Mouse (Mus musculus): ENCODE data around the gene Foxk1. TPM values are rescaled to one million over a fixed set of nuclear protein-coding genes. Genes with fewer than 3 reads are reported as not detected.

Gene Foxk1
- polyA plus RNA-seq (2012): 36.4 and 38.1 TPM in 2 replicates

- TF ChIP-seq GATA1 (IDR thresholded peaks at IDR 0.05; ENCODE audit: low read length): no peak
Observed at GRCm38 (mm10) chr5:142400981-142401640, at the start of gene Foxk1. Gene Foxk1 (plus strand): TSS chr5:142401497.

GRCm38 (mm10) chr5:142352336-142352892 is 48.9 kb upstream of the Foxk1 start:
- no peak for TF ChIP-seq GATA1 (IDR thresholded peaks at IDR 0.05; ENCODE audit: low read length)

- TF ChIP-seq GATA1 (IDR thresholded peaks at IDR 0.05; ENCODE audit: low read length): no peak
Observed at GRCm38 (mm10) chr5:142355144-142355543, 46.2 kb upstream of the Foxk1 start.

DNA sequence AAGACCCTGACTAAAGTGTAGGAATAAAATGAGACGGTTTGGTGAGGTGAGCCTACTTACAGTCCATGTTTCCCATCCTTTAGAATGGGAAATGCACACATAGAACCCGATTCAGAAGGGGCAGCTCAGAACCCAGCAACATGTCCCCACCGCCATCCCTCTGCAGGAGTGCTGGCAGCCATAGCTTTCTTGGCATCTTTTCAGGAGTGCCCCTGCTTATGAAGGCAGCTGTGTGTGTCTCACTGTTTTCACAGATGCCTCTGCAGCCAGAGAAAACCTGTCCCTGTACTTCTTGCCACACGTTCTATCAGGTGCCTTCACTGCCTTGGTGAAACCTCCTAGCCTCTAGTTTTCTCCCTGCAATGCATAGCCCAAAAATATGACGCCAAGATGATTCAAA is 40.1 kb upstream of the Foxk1 start:
- no peak for TF ChIP-seq GATA1 (IDR thresholded peaks at IDR 0.05; ENCODE audit: low read length)

DNA sequence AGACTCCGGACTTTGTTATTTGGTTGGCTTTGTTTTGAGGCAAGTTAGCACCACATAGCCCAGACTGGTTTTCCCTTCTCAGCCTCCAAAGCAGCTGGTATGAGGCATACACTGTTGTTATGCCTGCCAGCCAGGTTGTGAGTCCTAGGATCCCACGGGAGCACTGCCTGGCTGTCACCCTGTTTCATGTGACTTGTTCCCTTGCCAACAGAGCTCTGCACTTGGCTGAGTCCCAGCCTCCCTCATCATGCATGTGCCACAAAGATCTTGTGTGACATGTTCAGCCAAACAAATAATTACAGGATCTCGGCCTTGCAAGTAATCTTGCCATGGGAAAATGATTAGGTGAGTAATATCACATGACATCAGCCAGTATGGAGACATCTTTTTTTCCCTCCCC is 38.4 kb upstream of the Foxk1 start:
- no peak for TF ChIP-seq GATA1 (IDR thresholded peaks at IDR 0.05; ENCODE audit: low read length)

DNA sequence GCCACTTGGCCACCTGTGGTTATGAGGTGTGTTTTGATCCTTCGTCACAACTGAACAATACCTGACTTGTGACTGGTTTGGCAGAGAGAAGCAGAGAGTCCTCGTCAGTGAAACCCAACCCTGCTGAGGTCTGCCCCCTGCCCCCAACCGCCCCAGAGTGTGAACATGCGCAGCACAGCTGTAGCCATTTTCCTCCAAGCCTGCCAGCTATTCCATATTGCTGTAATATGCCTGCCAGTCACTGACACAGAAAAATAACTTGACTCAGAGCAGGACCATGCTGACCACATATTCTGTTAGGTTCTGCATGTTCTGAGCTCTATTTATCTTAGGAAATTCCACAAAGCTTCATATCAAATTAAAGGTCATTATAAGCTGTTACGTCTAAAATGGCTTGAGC is 37.2 kb upstream of the Foxk1 start:
- TF ChIP-seq GATA1 (IDR thresholded peaks at IDR 0.05; ENCODE audit: low read length): no peak

GRCm38 (mm10) chr5:142367085-142368081 is 33.9 kb upstream of the Foxk1 start:
- TF ChIP-seq GATA1 (IDR thresholded peaks at IDR 0.05; ENCODE audit: low read length): no peak

GRCm38 (mm10) chr5:142368122-142368521 is 33.2 kb upstream of the Foxk1 start:
- no peak for TF ChIP-seq GATA1 (IDR thresholded peaks at IDR 0.05; ENCODE audit: low read length)

GRCm38 (mm10) chr5:142370406-142371171 is 30.7 kb upstream of the Foxk1 start:
- no peak for TF ChIP-seq GATA1 (IDR thresholded peaks at IDR 0.05; ENCODE audit: low read length)

DNA sequence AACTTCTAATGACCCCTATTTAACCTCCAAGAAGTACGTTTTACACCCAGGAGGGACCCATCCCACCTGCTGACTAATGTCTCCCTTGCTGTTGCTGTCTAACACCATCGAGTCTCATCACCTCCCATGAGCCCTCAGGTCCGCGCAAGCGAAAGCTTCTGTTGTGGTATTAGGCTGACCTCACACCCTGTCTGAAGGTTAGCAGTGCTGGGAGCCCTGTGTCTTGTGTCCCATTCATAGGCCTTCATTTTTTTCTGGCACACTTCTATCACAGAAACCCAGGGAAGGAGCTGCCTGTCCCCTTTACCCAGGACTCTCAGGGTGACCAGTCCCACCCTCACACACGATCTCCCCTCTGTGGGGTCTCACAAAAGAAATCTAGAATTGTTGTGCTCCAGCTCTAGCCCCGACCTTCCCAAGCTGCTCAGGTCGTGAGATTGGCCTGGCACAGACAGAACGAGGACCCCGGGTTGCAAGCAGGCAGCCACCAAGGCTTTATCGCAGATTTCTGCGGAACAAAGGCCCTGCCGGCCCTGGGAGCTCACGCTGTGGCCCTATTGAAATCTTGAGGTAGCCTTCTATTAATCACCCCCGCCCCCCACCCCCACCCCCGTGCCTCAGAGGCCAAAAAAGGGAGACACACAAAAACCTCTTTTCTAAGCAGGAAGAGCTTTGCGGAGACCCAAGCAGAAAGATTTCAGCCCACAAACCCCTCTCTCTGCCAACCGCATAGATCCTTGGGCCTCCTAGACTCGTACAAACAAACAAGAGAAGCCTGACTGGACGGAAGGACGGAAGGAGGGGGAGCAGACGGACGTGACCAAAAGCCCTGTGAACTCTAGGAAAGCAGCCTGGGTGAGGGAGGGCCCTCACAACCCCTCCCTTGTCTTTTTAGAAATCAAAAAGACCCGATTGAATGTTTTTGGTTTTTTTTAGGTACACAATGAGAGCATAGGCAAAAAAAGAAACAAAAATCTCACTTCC is 29.8 kb upstream of the Foxk1 start:
- TF ChIP-seq GATA1 (IDR thresholded peaks at IDR 0.05; ENCODE audit: low read length): no peak

DNA sequence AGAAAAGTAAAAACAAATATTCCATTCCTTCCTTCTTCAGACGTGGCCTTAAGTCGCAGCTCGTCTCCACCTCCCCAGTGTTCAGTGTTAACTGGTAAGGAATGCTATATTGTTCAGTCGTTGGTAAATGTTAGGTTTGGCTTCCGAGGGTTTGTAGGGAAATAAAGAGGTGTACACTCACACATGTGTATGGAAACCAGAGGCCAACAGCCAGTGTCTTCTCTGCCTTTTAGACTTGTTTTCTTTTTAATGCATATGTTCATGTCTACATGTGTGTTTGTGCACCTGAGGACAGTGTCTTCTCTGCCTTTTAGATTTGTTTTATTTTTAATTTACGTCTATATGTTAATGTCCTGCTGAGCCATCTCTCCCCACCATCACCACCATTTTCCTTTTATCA is 29.1 kb upstream of the Foxk1 start:
- no peak for TF ChIP-seq GATA1 (IDR thresholded peaks at IDR 0.05; ENCODE audit: low read length)

DNA sequence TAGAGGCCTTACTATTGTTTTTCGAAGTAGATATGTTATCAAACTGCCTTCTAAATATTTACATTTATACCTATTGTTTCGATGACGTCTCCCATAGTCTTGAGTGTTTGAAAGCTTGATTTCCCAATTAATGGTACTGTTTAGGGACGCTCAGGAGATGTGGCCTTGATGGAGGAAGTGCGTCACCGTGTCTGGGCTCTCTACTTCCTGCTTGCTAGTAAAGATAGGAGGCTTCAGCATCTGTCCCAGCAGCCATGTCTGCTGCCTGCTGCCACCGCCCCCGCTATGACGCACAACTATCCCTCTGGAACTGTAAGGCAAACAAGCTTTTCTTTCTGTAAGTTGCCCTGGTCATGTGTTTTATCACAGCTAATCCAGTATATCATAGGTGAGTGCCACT is 27.0 kb upstream of the Foxk1 start:
- TF ChIP-seq GATA1 (IDR thresholded peaks at IDR 0.05; ENCODE audit: low read length): no peak

GRCm38 (mm10) chr5:142375641-142376040 is 25.7 kb upstream of the Foxk1 start:
- no peak for TF ChIP-seq GATA1 (IDR thresholded peaks at IDR 0.05; ENCODE audit: low read length)

- TF ChIP-seq GATA1 (IDR thresholded peaks at IDR 0.05; ENCODE audit: low read length): no peak
Observed at GRCm38 (mm10) chr5:142376071-142376470, 25.2 kb upstream of the Foxk1 start.
